Mouse (Mus musculus): Measurements from ENCODE around the gene Gadd45b.

DNA sequence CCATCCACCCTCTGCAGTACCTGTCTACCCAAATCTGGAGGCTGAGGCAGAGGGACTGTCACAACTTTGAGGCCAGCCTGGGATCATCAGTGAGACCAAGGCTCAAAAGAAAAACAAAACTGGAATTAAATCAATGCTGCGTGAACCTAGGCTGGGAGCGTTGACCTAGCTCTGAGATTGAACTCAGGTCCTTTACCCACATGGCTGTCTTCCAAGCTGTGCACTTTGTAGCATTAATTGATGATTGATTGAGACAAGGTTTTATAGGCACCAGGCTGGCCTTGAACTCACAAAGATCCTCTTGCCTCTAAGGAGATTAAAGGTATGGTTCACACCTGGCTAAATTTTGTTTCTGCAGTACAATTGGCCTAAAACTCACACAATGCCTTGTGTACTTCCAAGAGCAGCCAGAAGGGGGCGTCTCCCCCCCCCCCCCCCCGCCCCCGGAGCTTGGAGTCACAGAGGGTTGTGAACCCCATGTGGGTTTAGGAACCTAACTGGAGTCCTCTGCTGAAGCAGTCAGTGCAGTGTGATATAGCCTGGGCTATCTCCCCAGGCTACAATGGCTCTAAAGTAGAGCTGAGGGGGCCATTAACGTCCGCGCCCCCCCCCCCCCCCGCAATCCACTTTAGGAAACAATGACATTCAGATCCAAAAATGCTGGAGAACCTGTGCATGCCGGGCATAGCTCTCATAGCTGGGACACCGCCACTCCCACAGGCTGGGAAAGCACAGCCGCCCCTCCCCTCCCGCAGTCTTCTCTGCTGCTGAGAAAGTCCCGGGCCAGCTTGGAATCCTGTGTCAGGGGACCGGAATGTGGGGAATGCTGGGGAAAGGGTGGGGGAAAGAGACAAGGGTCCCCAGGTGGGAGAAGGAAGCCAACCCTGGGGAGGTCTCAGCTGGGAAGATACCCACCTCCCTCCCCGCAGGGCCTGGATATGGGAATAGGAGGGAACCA lies 31.0 kb downstream of the Gadd45b start:
- TF ChIP-seq CTCF (IDR thresholded peaks at IDR 0.05; ENCODE audit: extremely low read depth, insufficient read length, insufficient replicate concordance, low read depth, low read length) (peak; percentile 79; the same call in 1 of the 2 replicates), POLR2A (IDR thresholded peaks at IDR 0.05; ENCODE audit: low read depth, low read length) (no peak)

Data from small intestine, adult 2 months (tissue).